Mouse (Mus musculus) limb, embryonic 15.5 days (tissue): ENCODE measurements around the gene Nav1. TPM values are rescaled to one million over a fixed set of nuclear protein-coding genes. Genes with fewer than 3 reads are reported as not detected.

Experiments
- ATAC-seq: fragments of 200-750 bp; cut with Nextera tagmentation; 2 replicates; pipeline ENCODE4 v1.8.0; 2017; ENCODE audit warnings: low read depth, moderate TSS enrichment; ENCODE audit not compliant: insufficient number of reproducible peaks, low FRiP score, low TSS enrichment
- H3K27ac ChIP-seq: fragments of 300-500 bp; sonication (generic); 2 replicates; pipeline ENCODE4 v1.5.1; 2015; ENCODE audit warnings: moderate library complexity, mild to moderate bottlenecking, inconsistent platforms
- H3K27me3 ChIP-seq: fragments of 300-500 bp; sonication (generic); 2 replicates; pipeline ENCODE4 v1.6.1; 2015; ENCODE audit warnings: inconsistent platforms
- H3K36me3 ChIP-seq: fragments of 300-500 bp; sonication (generic); 2 replicates; pipeline ENCODE4 v1.6.1; 2015; ENCODE audit warnings: inconsistent platforms
- H3K4me1 ChIP-seq: fragments of 300-500 bp; sonication (generic); 2 replicates; pipeline ENCODE4 v1.6.1; 2015; ENCODE audit warnings: inconsistent platforms
- H3K4me2 ChIP-seq: fragments of 300-500 bp; sonication (generic); 2 replicates; pipeline ENCODE4 v1.6.1; 2015; ENCODE audit warnings: mild to moderate bottlenecking, inconsistent platforms
- H3K4me3 ChIP-seq: fragments of 300-500 bp; sonication (generic); 2 replicates; pipeline ENCODE4 v1.5.1; 2015; ENCODE audit warnings: mild to moderate bottlenecking, inconsistent platforms
- H3K9ac ChIP-seq: fragments of 300-500 bp; sonication (generic); 2 replicates; pipeline ENCODE4 v1.6.1; 2015; ENCODE audit warnings: inconsistent platforms
- H3K9me3 ChIP-seq: fragments of 300-500 bp; sonication (generic); 2 replicates; pipeline ENCODE4 v1.6.1; 2016; ENCODE audit warnings: inconsistent platforms
- WGBS: fragments of 180-500 bp; shearing (Covaris S2); methylation state at CpG from one replicate; pipeline ENCODE4 v1.1.7; 2015; 5-methylcytosine and 5-hydroxymethylcytosine counted together
- polyA plus RNA-seq: library from polyadenylated mRNA; unstranded; fragments of >200 nt; fragmentation: Nextera tagmentation; extraction: Ambion mirVana; gene quantifications from 2 replicates; pipeline ENCODE4 v1.2.1, GENCODE M21; 2015

Nav1 gene
- polyA plus RNA-seq, 1 experiment from 2014 or later, result 10.4 TPM

DNA sequence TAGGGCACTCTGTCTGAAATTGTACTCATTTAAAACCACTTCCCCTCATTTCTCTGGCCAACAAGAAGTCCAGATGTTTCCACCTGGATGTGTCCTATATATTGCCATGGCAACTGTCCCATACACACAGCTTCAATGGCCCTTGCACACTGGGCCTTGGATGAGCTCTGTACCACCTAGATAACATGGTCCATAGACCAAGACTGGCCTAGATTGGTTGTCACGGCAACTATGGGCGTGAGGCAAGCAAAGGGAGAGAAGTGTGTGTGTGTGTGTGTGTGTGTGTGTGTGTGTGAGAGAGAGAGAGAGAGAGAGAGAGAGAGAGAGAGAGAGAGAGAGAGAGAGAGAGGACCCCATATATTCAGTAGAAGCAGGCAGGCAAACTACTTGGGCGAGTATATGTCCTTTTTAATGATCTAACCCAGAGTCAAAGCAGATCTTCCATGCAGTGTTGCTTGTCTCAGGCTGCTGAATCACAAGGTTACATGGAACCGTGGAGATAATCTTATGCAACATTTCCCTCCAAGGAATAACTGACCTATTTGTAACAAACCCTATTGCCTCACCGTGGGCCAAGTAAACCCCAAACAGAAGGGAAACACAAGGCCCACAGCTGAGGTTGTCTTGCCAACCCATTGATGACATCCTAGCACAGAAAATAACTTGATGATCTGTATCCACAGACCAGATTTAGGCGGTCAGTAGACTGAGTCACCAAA is 13.4 kb downstream of the Nav1 start:
- no peaks in the 10 kb centered on the region for H3K4me1 ChIP-seq
- no peak overlapping the region for H3K4me3 ChIP-seq
- WGBS, result 86% methylated on average over 6 of the region's 6 CpGs
- no peaks in the 10 kb centered on the region for H3K36me3 ChIP-seq
- no peak overlapping the region for H3K9ac ChIP-seq
- no peak for ATAC-seq
- no peaks in the 10 kb centered on the region for H3K27me3 ChIP-seq
- H3K4me2 ChIP-seq, result no peak overlapping the region
- H3K27ac ChIP-seq, result no peak overlapping the region
- no peaks in the 10 kb centered on the region for H3K9me3 ChIP-seq

DNA sequence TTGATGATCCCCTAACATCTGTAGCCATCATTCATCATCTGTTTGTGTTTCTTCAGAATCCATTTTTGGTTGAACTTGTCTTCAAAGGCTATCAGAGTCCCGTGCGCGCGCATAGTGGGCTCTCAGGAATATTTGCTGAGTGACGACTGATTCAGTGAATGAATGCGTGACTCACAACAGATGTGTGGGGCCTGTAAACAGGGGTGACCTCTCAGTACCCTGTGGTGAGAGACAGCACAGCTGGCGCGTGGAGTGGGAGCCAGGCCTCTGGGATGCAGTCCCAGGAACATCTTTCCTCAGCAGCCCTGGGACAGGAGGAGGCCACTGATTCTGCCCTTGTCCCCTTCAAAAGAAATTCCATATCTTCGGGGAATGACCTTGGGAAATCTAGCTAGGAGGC is 16.3 kb downstream of the Nav1 start:
- 76% methylated on average over 9 of the region's 9 CpGs for WGBS

DNA sequence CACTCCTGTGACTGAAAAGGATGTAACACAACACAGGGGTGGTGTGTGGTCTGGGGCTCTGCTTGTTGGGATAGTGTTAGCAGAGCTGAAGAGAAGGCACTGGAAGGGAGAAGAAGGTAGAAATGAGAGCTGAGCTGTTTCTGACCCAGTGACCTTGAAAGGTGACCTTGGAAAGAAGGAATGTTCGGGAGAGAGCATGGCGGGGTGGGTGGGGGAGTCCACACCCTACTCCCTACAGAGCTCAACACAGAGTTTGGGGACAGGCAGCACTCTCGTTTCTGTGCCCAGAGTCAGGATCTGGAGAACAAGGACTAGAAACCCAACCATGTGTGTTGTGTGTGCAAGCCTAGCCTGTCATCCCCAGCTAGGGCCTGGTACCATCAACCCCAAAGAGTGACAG is 18.1 kb downstream of the Nav1 start:
- no peak for ATAC-seq
- H3K4me2 ChIP-seq, result no peak overlapping the region
- no peaks in the 10 kb centered on the region for H3K27me3 ChIP-seq
- no peak overlapping the region for H3K9ac ChIP-seq
- peaks cover 18% of the 10 kb centered on the region for H3K4me1 ChIP-seq
- H3K4me3 ChIP-seq, result no peak overlapping the region
- H3K9me3 ChIP-seq, result no peaks in the 10 kb centered on the region
- WGBS, result 50% methylated on average over 3 of the region's 3 CpGs
- H3K27ac ChIP-seq, result no peak overlapping the region
- no peaks in the 10 kb centered on the region for H3K36me3 ChIP-seq

More for the DNA sequence above, 16.3 kb downstream of the Nav1 start:
- no peaks in the 10 kb centered on the region for H3K9me3 ChIP-seq
- no peak for ATAC-seq
- H3K4me3 ChIP-seq, result no peak overlapping the region
- no peaks in the 10 kb centered on the region for H3K27me3 ChIP-seq
- no peaks in the 10 kb centered on the region for H3K36me3 ChIP-seq
- no peak overlapping the region for H3K4me2 ChIP-seq
- H3K27ac ChIP-seq, result no peak overlapping the region
- H3K9ac ChIP-seq, result no peak overlapping the region
- H3K4me1 ChIP-seq, result peaks cover 4% of the 10 kb centered on the region

DNA sequence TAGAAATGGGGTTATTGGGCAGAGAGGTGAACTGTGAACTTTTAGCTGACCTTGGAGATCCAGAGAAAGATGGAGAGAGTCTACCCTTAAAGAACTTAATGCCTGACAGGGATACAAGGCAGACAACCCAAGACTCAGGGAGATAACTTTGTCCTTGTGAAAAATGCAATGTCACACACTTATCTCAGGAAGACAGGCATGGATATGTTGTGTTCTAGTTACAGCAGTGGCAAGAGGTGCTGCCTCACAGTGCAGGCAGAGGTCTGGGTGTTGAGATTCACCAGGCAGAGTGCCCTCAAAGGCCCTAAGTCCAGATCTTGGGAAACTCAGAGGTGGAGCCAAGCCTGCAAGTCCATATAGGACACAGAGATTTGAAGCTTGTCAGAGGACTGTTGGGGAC is 20.2 kb downstream of the Nav1 start:
- Histone ChIP-seq H3K27me3 (no peaks in the 10 kb centered on the region), H3K4me2 (no peak overlapping the region)
- ATAC-seq, result no peak

DNA sequence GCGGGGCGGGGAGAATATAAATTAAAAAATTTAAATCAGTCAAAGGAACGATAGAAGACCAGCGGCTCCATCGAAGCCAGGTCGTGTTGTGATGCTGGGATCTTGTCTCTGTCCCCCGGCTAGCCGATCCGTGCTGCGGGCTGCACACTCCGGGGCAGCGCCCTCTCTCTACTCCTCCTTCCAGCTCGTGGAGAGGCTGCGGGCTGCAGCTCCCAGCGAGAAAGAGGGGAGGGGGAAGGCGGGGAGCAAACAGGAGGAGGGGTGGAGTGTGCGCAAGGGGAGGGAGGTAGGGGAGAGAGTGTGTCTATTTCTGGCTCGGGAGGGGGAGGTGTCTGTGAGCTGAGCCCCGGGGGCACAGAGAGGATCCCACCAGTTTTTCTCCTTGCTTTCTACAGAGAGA is 21.5 kb downstream of the Nav1 start:
- Histone ChIP-seq H3K36me3 (no peaks in the 10 kb centered on the region), H3K4me1 (peaks cover 43% of the 10 kb centered on the region), H3K27me3 (no peaks in the 10 kb centered on the region), H3K27ac (peak overlapping the region; percentile 51), H3K9me3 (no peaks in the 10 kb centered on the region), H3K4me2 (peak overlapping the region; percentile 76), H3K9ac (peak overlapping the region; percentile 33), H3K4me3 (peak overlapping the region; percentile 52)
- WGBS, result under 1% methylated on average over 19 of the region's 19 CpGs
- peak; percentile 42; the same call in 1 of the 2 replicates for ATAC-seq

More for the DNA sequence above, 20.2 kb downstream of the Nav1 start:
- Histone ChIP-seq H3K9me3 (no peaks in the 10 kb centered on the region), H3K27ac (no peak overlapping the region), H3K36me3 (no peaks in the 10 kb centered on the region), H3K9ac (no peak overlapping the region), H3K4me3 (no peak overlapping the region), H3K4me1 (peaks cover 36% of the 10 kb centered on the region)

DNA sequence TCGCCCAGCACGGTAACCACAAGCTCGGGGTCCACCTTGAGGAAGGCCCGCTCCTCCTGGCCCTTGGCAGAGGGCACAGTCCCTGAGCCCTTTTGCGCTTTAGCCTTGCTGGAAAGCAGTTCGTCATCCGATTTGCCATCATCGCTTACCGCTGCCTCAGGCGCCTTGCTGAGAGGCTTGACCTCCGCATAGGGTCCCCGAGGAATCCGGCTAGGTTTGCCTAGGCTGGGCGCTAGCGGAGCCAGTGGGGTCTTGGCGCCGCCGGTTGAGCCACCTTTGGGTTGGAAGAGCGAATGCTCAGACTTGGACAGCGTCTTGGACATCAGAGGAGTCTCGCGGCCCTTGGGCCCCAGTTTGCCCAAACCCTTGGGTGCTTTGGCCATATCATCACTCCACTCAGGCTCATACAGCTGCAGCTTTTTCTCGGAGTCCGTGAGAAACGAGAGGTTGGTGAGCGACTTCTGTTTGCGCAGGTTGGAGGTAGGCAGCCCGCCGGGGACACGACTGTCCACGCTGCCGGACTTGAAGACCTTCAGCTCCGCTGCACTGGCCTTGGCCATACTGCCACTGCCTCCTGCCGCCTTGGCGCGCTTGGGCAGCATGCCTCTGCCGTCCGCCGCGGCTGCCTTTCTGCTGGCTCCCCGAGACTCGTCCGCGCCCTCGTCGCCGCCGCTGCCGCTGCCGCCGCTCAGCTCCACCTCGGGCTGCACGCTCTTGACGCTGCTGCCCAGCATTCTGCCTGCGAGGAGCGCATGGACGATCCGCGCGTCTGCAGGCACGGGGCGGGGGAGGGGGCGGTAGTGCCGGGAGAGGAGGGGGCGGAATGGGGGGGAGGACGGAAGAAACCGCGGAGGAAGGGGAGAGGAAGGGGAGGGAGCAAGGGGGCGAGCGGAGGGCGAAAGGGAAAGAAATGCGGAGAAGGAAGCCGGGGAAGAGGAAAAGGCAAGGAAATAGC is 22.2 kb downstream of the Nav1 start:
- WGBS, result 2% methylated on average over 69 of the region's 73 CpGs
- Histone ChIP-seq H3K9me3 (no peaks in the 10 kb centered on the region), H3K9ac (peak overlapping the region; percentile 33), H3K4me3 (peak overlapping the region; percentile 52), H3K4me2 (peak overlapping the region; percentile 76), H3K4me1 (peaks cover 50% of the 10 kb centered on the region), H3K27me3 (no peaks in the 10 kb centered on the region), H3K36me3 (no peaks in the 10 kb centered on the region), H3K27ac (peak overlapping the region; percentile 52)
- ATAC-seq, result no peak

DNA sequence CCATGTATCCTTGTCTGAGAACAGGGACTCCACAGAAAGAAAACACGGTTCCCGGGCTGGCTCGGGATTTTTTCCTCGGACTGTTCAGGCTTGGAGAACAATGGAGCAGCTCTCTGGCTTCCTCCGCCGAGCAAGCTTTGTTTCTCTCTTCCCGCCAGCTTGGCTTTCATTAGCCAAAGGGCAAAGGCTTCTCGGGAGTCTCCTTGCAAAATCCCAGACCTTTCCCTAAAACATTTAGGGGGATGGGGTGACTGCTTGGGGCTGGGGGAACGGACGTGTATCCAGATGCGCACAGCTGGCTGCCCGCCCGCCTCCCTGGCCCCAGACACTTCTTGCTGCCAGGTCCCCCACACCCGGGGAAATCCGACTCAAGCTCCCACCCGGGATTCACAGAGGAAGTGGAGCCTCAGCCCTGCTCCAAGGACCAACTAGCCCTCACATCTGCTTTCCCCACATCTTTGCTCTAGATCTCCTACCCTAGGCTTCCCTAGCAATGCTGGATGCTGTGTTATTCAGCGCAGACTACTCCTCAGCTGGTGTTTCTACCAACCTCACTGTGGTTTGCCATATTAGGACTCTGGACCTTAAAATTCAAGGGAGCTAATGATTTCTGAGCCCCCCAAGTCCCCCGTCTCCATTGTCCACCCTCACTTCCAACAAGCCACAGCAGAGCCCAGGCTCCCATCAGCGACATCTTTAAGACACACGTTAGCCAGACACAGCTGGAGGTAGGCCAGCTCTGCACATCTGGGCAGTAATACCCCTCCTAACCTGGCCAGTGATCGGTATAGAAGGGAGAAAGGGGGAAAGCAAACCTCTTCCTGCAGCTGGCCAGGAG is 23.2 kb downstream of the Nav1 start:
- H3K9me3 ChIP-seq, result no peaks in the 10 kb centered on the region
- H3K36me3 ChIP-seq, result no peaks in the 10 kb centered on the region
- H3K4me1 ChIP-seq, result peaks cover 59% of the 10 kb centered on the region
- no peak for ATAC-seq
- no peaks in the 10 kb centered on the region for H3K27me3 ChIP-seq
- H3K4me2 ChIP-seq, result peak overlapping the region; percentile 76
- peak overlapping the region; percentile 52 for H3K27ac ChIP-seq
- WGBS, result 5% methylated on average over 21 of the region's 21 CpGs
- peak overlapping the region; percentile 33; the same call in 1 of the 2 replicates for H3K9ac ChIP-seq
- peak overlapping the region; percentile 52 for H3K4me3 ChIP-seq

DNA sequence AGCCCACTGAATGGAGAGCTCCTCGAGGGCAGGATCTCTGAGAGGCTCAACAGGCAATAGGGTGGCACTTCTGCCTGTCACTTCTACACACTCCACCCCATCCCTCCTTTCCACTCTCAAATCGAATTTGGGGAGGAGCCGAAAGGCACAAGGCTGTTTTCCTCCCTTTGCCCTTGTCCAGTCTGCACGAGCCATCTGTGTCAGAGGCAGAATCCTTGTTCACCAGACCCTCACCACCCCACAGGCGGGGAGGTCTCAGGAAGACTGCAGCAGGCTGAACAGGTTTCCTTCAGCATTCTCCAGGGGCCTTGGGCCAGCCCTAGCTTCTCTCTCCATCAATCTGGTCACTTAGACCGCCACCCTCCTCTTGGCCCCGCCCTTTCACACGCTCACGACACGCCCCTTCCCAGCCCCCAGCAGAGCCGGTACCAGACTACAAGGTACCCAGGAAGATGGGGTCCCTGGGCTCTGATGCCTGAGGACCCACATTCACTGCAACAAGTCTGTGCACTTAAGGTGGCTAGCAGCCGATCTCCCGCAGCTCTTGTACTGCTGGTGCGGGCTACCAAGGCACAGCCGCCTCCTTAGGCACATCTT is 23.9 kb downstream of the Nav1 start:
- H3K27ac ChIP-seq, result peak overlapping the region; percentile 52
- peak overlapping the region; percentile 76 for H3K4me2 ChIP-seq
- no peaks in the 10 kb centered on the region for H3K27me3 ChIP-seq
- H3K36me3 ChIP-seq, result no peaks in the 10 kb centered on the region
- WGBS, result 12% methylated on average over 15 of the region's 15 CpGs
- H3K4me3 ChIP-seq, result peak overlapping the region; percentile 52
- peaks cover 67% of the 10 kb centered on the region for H3K4me1 ChIP-seq
- H3K9me3 ChIP-seq, result no peaks in the 10 kb centered on the region
- no peak overlapping the region for H3K9ac ChIP-seq
- ATAC-seq, result no peak

DNA sequence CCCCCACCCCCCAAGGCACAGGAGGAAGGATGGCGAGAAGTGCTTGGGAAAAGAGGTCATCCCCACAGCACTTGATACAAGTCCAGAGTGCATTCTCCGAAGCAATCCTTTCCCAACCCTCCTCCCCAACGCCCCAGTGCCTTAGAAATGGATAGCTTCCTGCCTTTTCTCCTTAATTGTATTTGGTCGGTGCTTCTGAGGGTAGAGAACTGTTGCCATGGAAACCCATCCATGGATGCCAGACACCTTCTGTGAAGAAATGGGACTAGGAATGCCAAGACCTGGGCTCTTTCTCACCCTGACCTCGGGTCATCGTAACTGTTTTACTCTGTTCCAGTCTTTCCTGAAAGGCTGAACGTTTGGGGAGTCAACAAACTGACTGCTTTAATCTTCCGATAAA is 26.1 kb downstream of the Nav1 start:
- Histone ChIP-seq H3K4me3 (no peak overlapping the region), H3K27me3 (no peaks in the 10 kb centered on the region), H3K9ac (no peak overlapping the region), H3K27ac (no peak overlapping the region), H3K4me2 (no peak overlapping the region), H3K9me3 (no peaks in the 10 kb centered on the region), H3K4me1 (peaks cover 77% of the 10 kb centered on the region), H3K36me3 (no peaks in the 10 kb centered on the region)
- WGBS, result 36% methylated on average over 8 of the region's 8 CpGs
- no peak for ATAC-seq

DNA sequence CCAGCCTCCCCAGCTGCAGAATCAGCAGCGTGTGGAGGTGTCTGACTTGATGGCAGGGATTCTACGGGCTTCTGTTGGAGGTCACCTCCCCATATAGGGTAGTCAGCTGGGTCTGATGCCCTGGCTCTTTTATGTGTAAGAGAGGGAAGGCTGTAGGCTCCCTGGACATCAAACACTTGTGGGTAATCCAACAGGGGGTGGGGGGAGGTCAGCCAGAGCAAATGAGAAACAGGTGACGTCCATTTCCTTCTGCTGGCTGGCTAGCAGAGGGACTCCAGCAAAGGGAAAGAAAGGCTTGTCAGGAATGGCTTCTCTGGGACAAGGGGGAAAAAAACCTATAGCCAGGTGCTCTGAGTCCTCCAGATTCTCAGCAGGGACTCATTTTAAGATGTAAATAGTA is 28.0 kb downstream of the Nav1 start:
- no peak for ATAC-seq
- H3K27me3 ChIP-seq, result no peaks in the 10 kb centered on the region
- no peak overlapping the region for H3K27ac ChIP-seq
- no peaks in the 10 kb centered on the region; the same call in 1 of the 2 replicates for H3K36me3 ChIP-seq
- H3K9ac ChIP-seq, result no peak overlapping the region
- H3K4me2 ChIP-seq, result no peak overlapping the region
- peaks cover 67% of the 10 kb centered on the region for H3K4me1 ChIP-seq
- 29% methylated on average over 3 of the region's 3 CpGs for WGBS
- no peak overlapping the region for H3K4me3 ChIP-seq
- no peaks in the 10 kb centered on the region for H3K9me3 ChIP-seq

DNA sequence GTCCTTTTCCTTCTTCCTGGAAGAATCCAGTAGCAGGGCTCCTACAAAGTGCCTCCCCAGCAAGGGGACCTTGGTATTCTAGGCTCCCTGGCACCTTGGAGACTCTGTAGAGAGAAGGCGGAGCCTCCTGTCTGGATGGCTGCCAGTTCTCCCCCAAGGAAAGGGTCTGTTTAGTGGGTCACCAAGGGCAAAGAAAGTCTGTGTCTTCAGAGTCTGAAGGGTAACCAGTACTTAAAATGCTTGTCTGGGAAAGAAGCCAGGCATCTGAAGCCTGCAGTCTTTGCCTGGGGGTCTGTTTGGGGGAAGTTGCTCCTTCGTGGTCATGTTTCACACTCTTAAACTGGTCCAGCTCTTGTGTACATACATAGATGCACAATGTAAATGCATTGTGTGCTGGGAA is 29.3 kb downstream of the Nav1 start:
- Histone ChIP-seq H3K4me3 (no peak overlapping the region), H3K27ac (peak overlapping the region; percentile 51; the same call in 1 of the 2 replicates)
- ATAC-seq, result no peak

More for the DNA sequence above, 29.3 kb downstream of the Nav1 start:
- Histone ChIP-seq H3K9me3 (no peaks in the 10 kb centered on the region), H3K4me2 (no peak overlapping the region), H3K9ac (no peak overlapping the region), H3K4me1 (peaks cover 59% of the 10 kb centered on the region), H3K36me3 (peaks cover 3% of the 10 kb centered on the region; the same call in 1 of the 2 replicates), H3K27me3 (no peaks in the 10 kb centered on the region)
- WGBS, result 32% methylated on average over 2 of the region's 2 CpGs
